Mouse (Mus musculus) olfactory bulb, adult 2 months (tissue): ENCODE data around the gene Zfp335.

Source experiments
- CTCF ChIP-seq: fragments of 200-500 bp; IDR thresholded peaks from 2 replicates; pipeline ENCODE4 v1.5.1; 2012; ENCODE audit warnings: low read depth, mild to moderate bottlenecking, low read length, moderate library complexity; ENCODE audit not compliant: insufficient read depth
- POLR2A ChIP-seq: fragments of 200-500 bp; IDR thresholded peaks from 2 replicates; pipeline ENCODE4 v1.6.1; 2012; ENCODE audit warnings: mild to moderate bottlenecking, low read depth, low read length, moderate library complexity; ENCODE audit not compliant: insufficient read depth

- TF ChIP-seq POLR2A, result no peak
- TF ChIP-seq CTCF, result no peak
Observed at GRCm38 (mm10) chr2:164894048-164894447, 17.5 kb downstream of the Zfp335 start.
